Mouse (Mus musculus) neural tube, embryonic 13.5 days (tissue): ENCODE results near the gene Etv5. TPM values are rescaled to one million over a fixed set of nuclear protein-coding genes. Genes with fewer than 3 reads are reported as not detected.
A peak's percentile ranks its signal among the peaks of the same experiment; 100 is the strongest.

Experiments used
- ATAC-seq: fragments of 200-750 bp; cut with Nextera tagmentation; 2 replicates; pipeline ENCODE4 v1.8.0; 2017; ENCODE audit warnings: low read depth, mild to moderate bottlenecking, moderate TSS enrichment, moderate library complexity
- H3K27ac ChIP-seq: fragments of 300-500 bp; sonication (generic); replicated peaks from 2 replicates; pipeline ENCODE4 v1.5.1; 2015; ENCODE audit warnings: moderate library complexity, mild to moderate bottlenecking, inconsistent platforms
- H3K27me3 ChIP-seq: fragments of 300-500 bp; sonication (generic); 2 replicates; pipeline ENCODE4 v1.6.1; 2015; ENCODE audit warnings: mild to moderate bottlenecking, inconsistent platforms
- H3K36me3 ChIP-seq: fragments of 300-500 bp; sonication (generic); 2 replicates; pipeline ENCODE4 v1.6.1; 2015; ENCODE audit warnings: mild to moderate bottlenecking, inconsistent platforms
- H3K4me1 ChIP-seq: fragments of 300-500 bp; sonication (generic); replicated peaks from 2 replicates; pipeline ENCODE4 v1.6.1; 2015; ENCODE audit warnings: inconsistent platforms
- H3K4me2 ChIP-seq: fragments of 300-500 bp; sonication (generic); 2 replicates; pipeline ENCODE4 v1.6.1; 2015; ENCODE audit warnings: inconsistent platforms, mild to moderate bottlenecking, moderate library complexity
- H3K4me3 ChIP-seq: fragments of 300-500 bp; sonication (generic); 2 replicates; pipeline ENCODE4 v1.5.1; 2015; ENCODE audit warnings: mild to moderate bottlenecking, inconsistent platforms
- H3K9ac ChIP-seq: fragments of 300-500 bp; sonication (generic); 2 replicates; pipeline ENCODE4 v1.6.1; 2015; ENCODE audit warnings: moderate library complexity, mild to moderate bottlenecking, inconsistent platforms
- H3K9me3 ChIP-seq: fragments of 300-500 bp; sonication (generic); 2 replicates; pipeline ENCODE4 v1.6.1; 2016; ENCODE audit warnings: inconsistent platforms
- whole genome bisulfite sequencing: fragments of 180-500 bp; shearing (Covaris S2); methylation state at CpG from one replicate; pipeline ENCODE4 v1.1.7; 2015; 5-methylcytosine and 5-hydroxymethylcytosine counted together
- polyA plus RNA-seq: library from polyadenylated mRNA; unstranded; fragments of >200 nt; fragmentation: Nextera tagmentation; extraction: Ambion mirVana; gene quantifications from 2 replicates; pipeline ENCODE4 v1.2.1, GENCODE M21; 2015

Etv5 gene
- polyA plus RNA-seq: 26.3 and 28.1 TPM in 2 replicates

DNA sequence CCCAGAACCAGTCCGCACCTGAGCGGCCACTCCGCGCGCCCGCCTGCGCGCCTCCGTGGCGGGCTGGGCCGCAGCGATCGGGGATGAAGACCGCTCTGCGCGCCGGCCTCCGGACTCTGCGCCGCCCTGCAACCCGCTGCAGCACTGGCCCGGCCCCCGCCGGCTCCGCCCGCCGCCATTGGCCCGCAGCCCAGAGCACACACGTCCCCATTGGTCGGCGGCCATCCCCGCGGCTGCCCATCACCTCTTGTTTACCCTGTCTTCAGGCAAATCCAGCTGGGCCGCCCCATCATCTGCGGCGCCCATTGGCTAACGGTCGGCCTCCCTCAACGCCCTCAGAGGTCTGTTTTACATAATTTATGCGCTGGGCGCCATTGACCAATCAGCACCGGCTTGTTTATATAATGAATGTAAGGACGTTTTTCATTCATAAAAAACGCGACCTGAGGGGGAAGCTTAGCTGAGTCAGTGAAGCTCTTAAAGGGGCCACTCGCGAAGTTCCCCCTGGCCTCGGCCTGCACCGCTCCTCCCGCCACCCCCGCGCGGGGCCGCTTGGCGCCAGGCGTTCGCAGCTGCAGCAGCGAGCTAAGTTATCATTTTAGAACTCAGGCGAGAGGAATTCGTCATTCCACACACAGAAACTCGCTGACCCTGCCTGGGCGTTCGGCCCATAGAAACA lies at the start of gene Etv5:
Gene Etv5, minus strand, starts transcription at position 221 of the 679 bp plus-strand sequence.
- WGBS: under 1% methylated on average over 62 of the region's 63 CpGs
- Histone ChIP-seq H3K27me3 (peaks cover 65% of the 10 kb centered on the region), H3K4me3 (peak within 1 kb of the TSS; percentile 73), H3K4me2 (peak within 1 kb of the TSS; percentile 99), H3K27ac (peak within 1 kb of the TSS; percentile 76), H3K9me3 (no peaks in the 10 kb centered on the region), H3K9ac (peak within 1 kb of the TSS; percentile 73), H3K4me1 (peaks cover 38% of the 10 kb centered on the region), H3K36me3 (no peaks in the 10 kb centered on the region)
- peak; percentile 98 for ATAC-seq

DNA sequence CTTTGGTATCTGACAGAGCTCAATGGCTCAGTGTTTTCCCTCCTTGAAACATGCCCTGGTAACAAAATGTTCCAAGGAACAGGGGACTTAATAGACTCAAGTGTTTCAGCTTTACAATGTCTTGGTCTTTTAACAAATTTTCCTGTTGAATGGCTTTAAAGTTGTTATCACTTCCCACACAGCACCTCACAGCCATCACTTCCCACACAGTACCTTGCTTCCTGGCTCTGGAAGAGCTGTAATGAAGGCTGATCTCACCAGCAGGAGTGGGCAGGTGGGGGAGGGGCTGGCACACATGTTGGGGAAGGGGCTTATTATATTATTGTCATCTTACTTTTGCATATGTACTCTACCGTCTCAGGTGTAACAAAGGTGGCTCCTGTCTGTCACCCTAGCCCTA lies 44.4 kb upstream of the Etv5 start:
- Histone ChIP-seq H3K4me1 (no peaks in the 10 kb centered on the region), H3K4me2 (no peak overlapping the region), H3K4me3 (no peak overlapping the region), H3K9ac (no peak overlapping the region), H3K27me3 (no peaks in the 10 kb centered on the region), H3K9me3 (no peaks in the 10 kb centered on the region), H3K27ac (no peak overlapping the region), H3K36me3 (no peaks in the 10 kb centered on the region)
- ATAC-seq: no peak
- WGBS: 100% methylated on average over 1 of the region's 1 CpGs

DNA sequence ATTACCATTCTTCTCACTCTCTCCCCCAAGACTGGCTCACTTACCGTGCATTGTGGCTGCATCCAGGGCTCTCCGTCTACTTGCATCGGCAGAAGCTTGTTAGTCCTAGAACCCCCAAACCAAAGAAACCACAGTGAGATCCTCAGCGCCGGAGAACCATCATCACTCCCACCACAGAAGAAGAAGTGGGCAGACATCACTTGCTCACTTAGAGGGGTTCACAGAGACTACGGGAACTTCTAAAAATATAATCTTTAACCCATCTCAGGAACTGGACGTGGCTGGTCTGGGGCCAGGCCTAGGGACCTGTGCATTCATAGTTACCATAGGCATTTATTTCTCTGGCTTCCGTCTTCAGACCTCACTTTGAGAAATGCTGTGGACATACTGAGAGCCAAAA lies 39.8 kb upstream of the Etv5 start:
- Histone ChIP-seq H3K4me2 (no peak overlapping the region), H3K4me1 (no peaks in the 10 kb centered on the region), H3K27ac (no peak overlapping the region), H3K9ac (no peak overlapping the region), H3K27me3 (no peaks in the 10 kb centered on the region), H3K36me3 (no peaks in the 10 kb centered on the region), H3K4me3 (no peak overlapping the region), H3K9me3 (no peaks in the 10 kb centered on the region)
- ATAC-seq: no peak
- WGBS: 96% methylated on average over 8 of the region's 8 CpGs

DNA sequence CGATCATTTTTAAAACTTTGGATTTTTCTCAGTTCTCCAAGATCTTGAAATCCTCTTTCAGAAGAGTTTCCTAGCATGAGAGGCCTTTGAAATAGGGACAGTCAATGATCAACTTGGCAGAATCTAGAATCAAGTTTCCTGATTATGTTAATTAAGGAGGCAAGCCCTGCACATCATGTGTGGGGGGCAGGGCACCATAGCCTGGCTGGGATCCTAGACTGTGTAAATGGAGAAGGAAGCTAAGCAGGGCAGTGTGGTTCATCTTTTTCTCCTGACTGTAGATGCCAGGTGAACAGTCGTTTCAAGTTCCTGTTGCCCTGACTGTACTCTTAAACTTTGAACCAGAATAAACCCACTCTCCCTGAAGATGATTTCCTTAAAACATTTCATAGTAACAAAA lies 32.2 kb upstream of the Etv5 start:
- no peak for ATAC-seq
- H3K27me3 ChIP-seq: no peaks in the 10 kb centered on the region
- no peaks in the 10 kb centered on the region for H3K9me3 ChIP-seq
- no peaks in the 10 kb centered on the region for H3K4me1 ChIP-seq
- H3K36me3 ChIP-seq: no peaks in the 10 kb centered on the region
- no peak overlapping the region for H3K4me2 ChIP-seq
- no peak overlapping the region for H3K27ac ChIP-seq
- H3K9ac ChIP-seq: no peak overlapping the region
- no peak overlapping the region for H3K4me3 ChIP-seq
- 89% methylated on average over 2 of the region's 2 CpGs for WGBS

DNA sequence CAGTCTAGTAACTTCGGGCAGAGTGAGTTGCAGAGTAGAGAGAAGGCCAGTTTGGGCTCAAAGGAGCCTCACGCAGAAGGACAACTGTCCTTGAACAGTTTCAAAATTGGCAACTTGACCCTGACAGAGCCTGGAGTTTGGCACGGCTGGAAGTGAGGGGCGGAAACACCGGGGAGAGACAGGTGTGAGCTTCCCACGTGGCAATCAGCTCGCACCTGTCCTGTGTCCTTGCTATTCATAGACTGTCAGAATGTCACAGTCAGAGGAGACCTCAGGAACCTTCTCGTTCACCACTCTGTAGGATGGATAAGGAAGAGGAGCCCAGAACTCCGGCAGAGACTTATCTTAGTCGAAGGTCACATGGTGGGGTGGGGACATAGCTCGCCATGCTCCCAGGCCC lies 29.9 kb upstream of the Etv5 start:
- Histone ChIP-seq H3K36me3 (no peaks in the 10 kb centered on the region), H3K27ac (no peak overlapping the region), H3K9me3 (no peaks in the 10 kb centered on the region), H3K9ac (no peak overlapping the region), H3K27me3 (no peaks in the 10 kb centered on the region), H3K4me3 (no peak overlapping the region), H3K4me2 (no peak overlapping the region), H3K4me1 (no peaks in the 10 kb centered on the region)
- no peak for ATAC-seq
- 87% methylated on average over 11 of the region's 11 CpGs for WGBS

DNA sequence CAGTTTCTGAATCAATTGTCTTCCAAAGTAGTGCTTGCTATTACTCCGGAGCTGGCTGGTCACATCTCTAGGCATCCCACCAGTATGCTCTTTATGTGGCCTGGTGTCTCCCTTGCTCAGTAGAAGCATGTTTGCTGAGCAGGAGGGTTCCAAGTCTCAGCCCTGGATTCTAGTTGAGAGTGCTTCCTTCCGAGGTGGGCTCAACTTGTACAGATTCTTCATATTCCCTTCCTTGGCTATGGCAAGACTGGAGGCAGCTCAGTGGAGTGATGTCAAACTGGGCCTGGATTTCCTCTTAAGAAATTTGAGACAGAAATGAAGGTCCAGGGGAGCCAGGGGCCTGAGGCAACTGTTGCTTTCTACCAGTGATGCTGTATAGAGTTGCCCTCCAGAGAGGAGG lies 27.6 kb upstream of the Etv5 start:
- ATAC-seq: no peak
- Histone ChIP-seq H3K27ac (no peak overlapping the region), H3K4me1 (no peaks in the 10 kb centered on the region), H3K9ac (no peak overlapping the region), H3K36me3 (no peaks in the 10 kb centered on the region), H3K4me2 (no peak overlapping the region), H3K27me3 (no peaks in the 10 kb centered on the region), H3K9me3 (no peaks in the 10 kb centered on the region), H3K4me3 (no peak overlapping the region)
- 91% methylated on average over 2 of the region's 2 CpGs for WGBS

DNA sequence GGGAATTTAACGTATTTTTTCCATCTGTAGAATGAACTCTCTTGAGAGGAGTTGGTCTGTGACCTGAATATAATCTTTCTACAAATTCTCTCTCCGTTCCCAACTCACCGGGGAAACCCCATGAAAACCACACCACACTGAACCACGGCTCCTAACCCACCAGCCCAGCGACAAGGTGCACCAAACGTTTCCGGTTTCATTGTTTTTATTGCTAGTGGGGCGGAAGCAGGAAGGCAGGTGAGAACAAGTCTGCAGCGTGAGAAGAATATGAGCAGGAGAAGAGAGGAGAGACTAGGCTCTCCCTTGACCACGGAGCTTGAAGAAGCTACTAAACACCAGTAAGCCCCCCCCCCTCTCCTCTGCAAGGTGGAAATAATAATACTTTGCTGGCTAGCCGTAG lies 26.9 kb upstream of the Etv5 start:
- no peak overlapping the region for H3K4me2 ChIP-seq
- no peaks in the 10 kb centered on the region for H3K36me3 ChIP-seq
- H3K27me3 ChIP-seq: no peaks in the 10 kb centered on the region
- WGBS: 80% methylated on average over 11 of the region's 11 CpGs
- no peak for ATAC-seq
- no peaks in the 10 kb centered on the region for H3K4me1 ChIP-seq
- no peak overlapping the region for H3K9ac ChIP-seq
- H3K27ac ChIP-seq: no peak overlapping the region
- H3K9me3 ChIP-seq: no peaks in the 10 kb centered on the region
- H3K4me3 ChIP-seq: no peak overlapping the region

DNA sequence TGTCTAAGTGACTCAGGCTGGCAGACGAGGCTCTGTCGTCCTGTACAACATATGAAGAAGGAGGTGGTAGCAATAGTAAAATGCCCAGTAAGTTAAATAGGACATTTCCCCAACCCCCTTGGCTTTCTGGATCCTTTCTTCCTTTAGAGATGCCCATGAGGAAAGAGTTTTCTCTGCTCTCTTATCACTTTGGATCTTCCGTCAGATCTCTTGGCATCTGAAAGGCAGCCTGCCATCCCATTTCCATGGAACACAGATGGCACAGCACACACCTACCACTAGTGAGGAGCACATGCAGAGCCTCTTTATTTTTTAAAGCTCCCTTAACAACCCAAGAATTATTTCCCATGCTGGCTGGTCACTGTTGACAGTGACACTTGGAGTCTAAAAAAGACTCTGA lies 22.7 kb upstream of the Etv5 start:
- Histone ChIP-seq H3K27me3 (no peaks in the 10 kb centered on the region), H3K27ac (no peak overlapping the region), H3K4me3 (no peak overlapping the region), H3K36me3 (no peaks in the 10 kb centered on the region), H3K9me3 (no peaks in the 10 kb centered on the region), H3K4me1 (no peaks in the 10 kb centered on the region), H3K9ac (no peak overlapping the region), H3K4me2 (no peak overlapping the region)
- 84% methylated on average over 3 of the region's 3 CpGs for WGBS
- no peak for ATAC-seq

DNA sequence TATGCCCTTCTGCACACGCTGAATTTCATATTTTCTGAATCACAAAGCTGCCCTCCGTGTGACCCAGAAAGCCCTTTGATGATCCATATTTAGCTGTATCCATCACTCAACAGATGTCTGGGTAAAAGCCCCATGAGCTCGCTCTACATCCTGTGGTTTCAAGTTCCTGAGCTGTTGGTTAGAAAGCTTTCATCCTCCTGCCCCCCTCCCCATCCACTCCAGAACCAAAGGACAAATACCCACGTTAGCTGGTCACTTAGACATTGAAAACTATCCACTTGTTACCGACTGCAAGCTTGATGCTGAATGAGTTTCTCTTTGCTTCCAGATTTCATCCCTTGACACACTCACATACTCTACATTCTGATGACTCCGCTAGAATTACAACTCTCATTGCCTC lies 22.2 kb upstream of the Etv5 start:
- WGBS: 77% methylated on average over 6 of the region's 6 CpGs
- no peak for ATAC-seq
- H3K9ac ChIP-seq: no peak overlapping the region

DNA sequence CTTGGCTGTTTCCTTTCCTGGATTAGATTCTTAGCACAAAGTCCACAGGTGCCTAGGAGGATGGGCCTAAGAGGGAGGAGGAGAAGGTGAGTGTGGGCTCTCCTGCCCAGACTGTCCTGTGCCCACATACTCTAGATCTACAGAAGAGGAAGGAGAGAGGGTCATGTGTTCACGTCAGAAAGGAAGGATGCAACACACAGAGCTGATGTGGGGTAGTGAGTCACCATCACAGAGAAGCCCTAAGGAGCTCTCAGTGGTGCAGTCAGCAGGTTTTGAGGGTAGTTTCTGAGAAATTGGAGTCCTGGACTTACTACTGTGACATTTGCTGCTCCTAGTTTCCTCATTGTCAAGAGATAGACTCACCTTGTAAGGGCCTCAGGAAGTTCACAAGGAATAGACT lies 21.4 kb upstream of the Etv5 start:
- Histone ChIP-seq H3K36me3 (no peaks in the 10 kb centered on the region), H3K27ac (no peak overlapping the region), H3K9ac (no peak overlapping the region), H3K4me2 (no peak overlapping the region), H3K27me3 (no peaks in the 10 kb centered on the region), H3K4me3 (no peak overlapping the region), H3K4me1 (no peaks in the 10 kb centered on the region), H3K9me3 (no peaks in the 10 kb centered on the region)
- WGBS: 71% methylated on average over 1 of the region's 1 CpGs
- no peak for ATAC-seq

More for the DNA sequence above, 22.2 kb upstream of the Etv5 start:
- Histone ChIP-seq H3K4me3 (no peak overlapping the region), H3K4me1 (no peaks in the 10 kb centered on the region), H3K27me3 (no peaks in the 10 kb centered on the region), H3K9me3 (no peaks in the 10 kb centered on the region), H3K36me3 (no peaks in the 10 kb centered on the region), H3K27ac (no peak overlapping the region), H3K4me2 (no peak overlapping the region)

DNA sequence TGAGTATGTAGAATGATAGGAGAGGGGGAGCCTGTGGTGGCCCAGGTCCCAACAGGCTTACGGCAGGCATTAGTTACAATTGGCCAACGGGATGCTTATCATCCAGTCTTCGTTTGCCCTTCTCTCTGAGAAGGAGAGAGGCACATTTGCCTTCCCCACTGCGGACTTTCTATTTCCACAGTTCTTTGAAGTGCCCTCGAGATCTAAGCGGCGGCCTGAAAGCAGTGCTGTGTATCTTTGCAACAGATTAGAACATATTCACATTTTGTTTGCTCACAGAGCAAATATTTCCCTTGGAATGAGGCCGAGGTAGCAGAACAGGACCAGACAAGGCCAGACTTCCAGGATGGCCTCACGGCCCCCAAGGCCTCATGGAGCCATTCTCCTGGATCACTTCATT lies 12.6 kb upstream of the Etv5 start:
- Histone ChIP-seq H3K4me3 (no peak overlapping the region), H3K9me3 (no peaks in the 10 kb centered on the region), H3K4me2 (no peak overlapping the region), H3K36me3 (no peaks in the 10 kb centered on the region), H3K27me3 (no peaks in the 10 kb centered on the region), H3K4me1 (no peaks in the 10 kb centered on the region), H3K27ac (no peak overlapping the region), H3K9ac (no peak overlapping the region)
- 88% methylated on average over 9 of the region's 9 CpGs for WGBS
- no peak for ATAC-seq

DNA sequence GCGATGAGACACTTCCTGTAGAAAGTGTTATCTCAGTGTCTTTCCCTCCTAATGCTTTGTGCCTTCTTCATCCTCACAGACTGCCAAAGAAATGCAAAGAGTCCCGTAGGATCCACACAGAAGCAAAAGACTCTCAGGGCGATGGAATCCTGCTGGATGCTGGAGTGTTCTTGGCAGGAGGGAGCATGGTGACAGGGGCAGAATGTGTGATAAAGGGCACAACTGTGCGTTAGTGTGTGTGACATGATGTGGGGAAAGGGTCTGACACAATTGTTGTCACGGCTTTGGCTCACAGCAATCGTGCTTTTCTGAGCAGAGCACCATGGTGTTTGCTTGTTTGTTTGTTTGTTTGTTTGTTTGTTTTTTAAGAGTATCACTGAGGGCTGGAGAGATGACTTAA lies 8.6 kb upstream of the Etv5 start:
- H3K27me3 ChIP-seq: peaks cover 4% of the 10 kb centered on the region; the same call in 1 of the 2 replicates
- 82% methylated on average over 6 of the region's 6 CpGs for WGBS
- no peak overlapping the region for H3K9ac ChIP-seq
- no peak overlapping the region for H3K27ac ChIP-seq
- no peaks in the 10 kb centered on the region for H3K36me3 ChIP-seq
- no peak overlapping the region for H3K4me3 ChIP-seq
- no peaks in the 10 kb centered on the region for H3K4me1 ChIP-seq
- no peaks in the 10 kb centered on the region for H3K9me3 ChIP-seq
- no peak overlapping the region for H3K4me2 ChIP-seq
- no peak for ATAC-seq

DNA sequence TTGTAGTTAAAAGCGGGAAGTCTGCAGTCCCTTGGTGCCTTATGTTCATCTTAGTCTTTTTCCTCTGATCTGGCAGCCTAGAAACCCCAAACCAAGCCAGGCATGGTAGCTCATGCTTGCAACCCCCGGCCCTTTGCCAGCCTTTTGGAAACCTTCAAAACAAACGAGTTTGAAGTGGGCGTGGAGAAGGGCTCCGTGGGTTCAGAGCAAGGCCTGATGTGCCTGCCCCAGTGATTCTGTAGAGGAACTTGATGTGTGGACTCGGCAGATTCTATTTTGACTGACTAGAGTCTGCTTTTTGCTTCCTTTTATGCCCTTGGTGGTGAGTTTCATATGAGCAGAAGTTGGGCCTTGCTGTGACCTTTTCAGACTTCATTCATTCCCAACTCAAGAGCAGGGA lies 5.3 kb upstream of the Etv5 start:
- H3K9ac ChIP-seq: no peak overlapping the region
- no peak overlapping the region for H3K4me2 ChIP-seq
- no peak for ATAC-seq
- H3K9me3 ChIP-seq: no peaks in the 10 kb centered on the region
- peaks cover 31% of the 10 kb centered on the region for H3K27me3 ChIP-seq
- 69% methylated on average over 6 of the region's 6 CpGs for WGBS
- H3K4me1 ChIP-seq: peaks cover 14% of the 10 kb centered on the region
- H3K4me3 ChIP-seq: no peak overlapping the region
- no peaks in the 10 kb centered on the region for H3K36me3 ChIP-seq
- no peak overlapping the region for H3K27ac ChIP-seq
